Mouse (Mus musculus): ENCODE measurements at regions not wholly inside any gene's neighbourhood (a gene's known extent, or its start where the extent isn't known, plus 50 kb on each side); places are given as distances from the start of the nearest gene placed in this dataset.

DNA sequence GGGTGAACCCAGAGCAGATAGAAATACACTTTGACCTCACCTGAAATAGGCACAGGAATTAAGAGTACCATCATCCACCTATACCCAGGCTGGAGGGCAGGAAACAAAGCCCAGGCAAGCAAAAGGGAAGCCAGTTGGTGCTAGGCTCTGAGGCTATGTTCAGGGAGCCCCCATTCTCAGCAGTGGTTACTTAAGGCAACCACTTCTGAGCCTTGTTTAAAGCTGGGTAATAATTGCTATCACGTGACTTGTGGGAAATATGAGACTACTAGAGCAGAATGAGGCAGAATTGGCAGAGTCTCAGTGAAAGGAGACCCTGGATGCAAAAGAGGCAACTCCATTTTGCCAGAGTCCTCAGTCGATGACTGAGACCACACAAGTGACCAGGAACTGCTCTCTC lies 401.5 kb downstream of the Insc start:
- ATAC-seq: no peak
- Histone ChIP-seq H3K27me3 (replicated peaks; ENCODE audit: control insufficient read depth, insufficient read depth, low read length) (no peaks in the 10 kb centered on the region), H3K9me3 (ENCODE audit: control insufficient read depth, low read length) (no peaks in the 10 kb centered on the region), H3K4me2 (ENCODE audit: low read depth, low read length) (no peak overlapping the region), H3K36me3 (ENCODE audit: control insufficient read depth, insufficient read depth, low read length) (no peaks in the 10 kb centered on the region), H3K4me3 (ENCODE audit: low read length) (no peak overlapping the region), H3K9ac (ENCODE audit: low read depth, low read length) (no peak overlapping the region), H3K4me1 (ENCODE audit: control insufficient read depth, insufficient read depth, low read length) (no peaks in the 10 kb centered on the region), H3K27ac (ENCODE audit: low read length) (no peak overlapping the region)
- 67% methylated on average over 2 of the region's 2 CpGs for WGBS

DNA sequence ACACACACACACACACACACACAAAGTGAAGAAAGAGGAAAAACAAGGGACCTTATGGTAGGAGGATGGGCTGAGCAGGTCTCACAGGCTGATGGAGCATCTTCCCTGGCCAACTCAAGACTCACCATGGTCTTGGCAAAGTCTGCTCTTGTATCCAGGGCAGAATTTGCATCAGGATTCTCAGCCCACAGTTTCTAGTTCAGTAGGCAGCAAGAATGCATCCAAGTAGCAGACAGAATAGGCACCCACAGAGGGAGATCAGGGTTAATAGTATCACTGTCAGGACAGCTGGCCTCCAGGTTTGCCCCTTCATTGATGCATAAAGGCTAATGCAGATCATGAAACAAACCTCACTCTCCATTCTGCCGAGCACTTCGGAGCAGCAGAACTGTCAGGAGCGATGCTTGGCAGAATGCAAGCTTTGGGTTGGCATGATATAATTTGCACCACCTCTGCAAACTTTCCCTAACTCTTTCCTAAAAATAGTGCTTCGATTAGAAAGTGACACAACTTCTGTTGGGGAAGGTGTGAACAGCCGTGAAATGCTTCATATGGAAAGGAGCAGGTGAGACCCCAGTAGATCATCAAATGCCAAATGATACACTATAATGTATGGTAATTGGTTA lies 404.0 kb downstream of the Insc start:
- H3K27me3 ChIP-seq (replicated peaks; ENCODE audit: control insufficient read depth, insufficient read depth, low read length): no peaks in the 10 kb centered on the region
- no peak overlapping the region for H3K4me3 ChIP-seq (ENCODE audit: low read length)
- H3K9ac ChIP-seq (ENCODE audit: low read depth, low read length): no peak overlapping the region
- no peak overlapping the region for H3K4me2 ChIP-seq (ENCODE audit: low read depth, low read length)
- H3K27ac ChIP-seq (ENCODE audit: low read length): no peak overlapping the region
- ATAC-seq: no peak
- H3K4me1 ChIP-seq (ENCODE audit: control insufficient read depth, insufficient read depth, low read length): no peaks in the 10 kb centered on the region
- no peaks in the 10 kb centered on the region for H3K9me3 ChIP-seq (ENCODE audit: control insufficient read depth, low read length)
- 87% methylated on average over 5 of the region's 5 CpGs for WGBS
- no peaks in the 10 kb centered on the region for H3K36me3 ChIP-seq (ENCODE audit: control insufficient read depth, insufficient read depth, low read length)

DNA sequence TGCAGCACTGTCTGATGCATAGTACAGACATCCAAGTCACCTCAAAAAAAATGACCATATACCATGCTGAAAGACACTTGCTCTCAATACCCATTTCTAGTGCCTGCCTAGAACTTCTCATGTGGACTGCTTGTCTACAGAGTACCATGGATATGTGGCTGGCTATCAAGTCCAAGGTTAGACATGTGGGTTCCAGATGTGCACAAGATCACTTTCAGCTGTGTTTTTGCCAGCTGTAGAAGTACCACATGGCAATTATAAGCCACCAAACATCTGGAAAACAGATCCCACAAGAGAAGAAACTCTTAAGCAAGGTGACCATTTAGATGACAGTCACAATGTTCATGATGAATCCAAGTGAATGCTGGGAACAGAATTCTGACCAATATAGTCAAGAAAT lies 409.8 kb downstream of the Insc start:
- H3K36me3 ChIP-seq (ENCODE audit: control insufficient read depth, insufficient read depth, low read length): no peaks in the 10 kb centered on the region
- no peak overlapping the region for H3K4me2 ChIP-seq (ENCODE audit: low read depth, low read length)
- no peak overlapping the region for H3K27ac ChIP-seq (ENCODE audit: low read length)
- no peak overlapping the region for H3K9ac ChIP-seq (ENCODE audit: low read depth, low read length)
- no peak for ATAC-seq
- no peak overlapping the region for H3K4me3 ChIP-seq (ENCODE audit: low read length)
- 0 out of 2 replicates have a peak, but pooled peaks cover 2% of the 10 kb centered on the region for H3K4me1 ChIP-seq (ENCODE audit: control insufficient read depth, insufficient read depth, low read length)
- H3K27me3 ChIP-seq (replicated peaks; ENCODE audit: control insufficient read depth, insufficient read depth, low read length): no peaks in the 10 kb centered on the region
- no peaks in the 10 kb centered on the region for H3K9me3 ChIP-seq (ENCODE audit: control insufficient read depth, low read length)

DNA sequence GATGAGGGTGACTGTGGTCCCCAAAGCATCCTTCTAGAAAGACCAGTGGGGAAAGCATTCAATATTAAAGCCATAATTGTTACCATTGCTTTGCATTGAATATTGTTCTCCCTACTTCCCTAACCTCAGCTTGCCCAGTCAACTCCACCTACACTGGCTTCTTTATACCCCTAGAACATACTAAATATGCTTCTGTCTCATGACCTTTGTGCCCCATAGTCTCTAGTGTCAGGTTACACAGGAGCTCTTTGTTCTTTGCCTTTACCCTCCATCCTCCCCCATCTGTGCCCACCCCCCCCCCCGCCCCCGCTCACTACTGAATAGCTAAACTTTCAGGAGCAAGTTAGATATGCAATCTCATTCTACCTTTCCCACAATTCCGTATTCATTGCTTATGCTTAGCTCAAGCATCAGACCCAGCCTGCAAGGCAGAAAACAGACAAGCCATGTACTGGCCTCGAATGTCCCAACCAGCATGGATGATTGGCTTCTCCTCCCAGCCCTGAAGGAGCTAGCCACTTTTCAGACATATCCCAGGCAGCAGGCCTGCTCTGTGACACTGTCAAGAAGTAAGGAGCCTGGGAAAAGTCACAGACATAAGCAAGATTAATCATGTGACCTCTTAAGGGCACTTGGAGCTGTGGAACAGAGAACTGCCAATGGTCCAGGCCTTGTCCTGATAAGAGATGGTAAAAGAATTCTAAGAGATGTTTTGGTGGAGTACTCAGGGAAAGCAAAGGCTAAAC lies 410.4 kb downstream of the Insc start:
- Histone ChIP-seq H3K4me3 (ENCODE audit: low read length) (no peak overlapping the region), H3K27ac (ENCODE audit: low read length) (no peak overlapping the region), H3K27me3 (replicated peaks; ENCODE audit: control insufficient read depth, insufficient read depth, low read length) (no peaks in the 10 kb centered on the region), H3K9me3 (ENCODE audit: control insufficient read depth, low read length) (no peaks in the 10 kb centered on the region), H3K36me3 (ENCODE audit: control insufficient read depth, insufficient read depth, low read length) (no peaks in the 10 kb centered on the region), H3K4me2 (ENCODE audit: low read depth, low read length) (no peak overlapping the region), H3K4me1 (ENCODE audit: control insufficient read depth, insufficient read depth, low read length) (0 out of 2 replicates have a peak, but pooled peaks cover 2% of the 10 kb centered on the region), H3K9ac (ENCODE audit: low read depth, low read length) (no peak overlapping the region)
- peak; percentile 74 for ATAC-seq
- 36% methylated on average over 4 of the region's 4 CpGs for WGBS

DNA sequence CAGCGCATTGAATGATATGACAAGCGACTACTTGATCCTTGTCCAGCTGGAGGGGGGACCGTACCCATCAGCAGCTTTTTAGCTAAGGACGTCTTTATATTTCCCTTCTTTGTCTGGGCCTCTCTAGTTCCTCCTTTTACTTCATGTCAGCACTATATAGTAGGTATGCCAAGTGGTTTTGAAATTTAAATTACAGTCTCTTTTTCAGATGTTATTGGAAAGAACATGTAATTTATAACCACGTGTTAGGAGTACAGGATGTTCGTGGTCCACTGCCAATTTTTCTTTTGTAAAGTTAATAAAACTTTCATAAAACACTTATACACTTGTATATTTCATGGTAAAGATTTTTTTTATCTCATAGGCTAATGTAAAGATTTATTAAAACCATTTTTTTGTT lies 426.5 kb downstream of the Insc start:
- no peak overlapping the region for H3K4me2 ChIP-seq (ENCODE audit: low read depth, low read length)
- H3K27ac ChIP-seq (ENCODE audit: low read length): no peak overlapping the region
- no peaks in the 10 kb centered on the region for H3K4me1 ChIP-seq (ENCODE audit: control insufficient read depth, insufficient read depth, low read length)
- no peaks in the 10 kb centered on the region for H3K9me3 ChIP-seq (ENCODE audit: control insufficient read depth, low read length)
- 60% methylated on average over 6 of the region's 6 CpGs for WGBS
- no peak overlapping the region for H3K4me3 ChIP-seq (ENCODE audit: low read length)
- H3K9ac ChIP-seq (ENCODE audit: low read depth, low read length): no peak overlapping the region
- no peaks in the 10 kb centered on the region for H3K27me3 ChIP-seq (replicated peaks; ENCODE audit: control insufficient read depth, insufficient read depth, low read length)
- ATAC-seq: no peak
- no peaks in the 10 kb centered on the region for H3K36me3 ChIP-seq (ENCODE audit: control insufficient read depth, insufficient read depth, low read length)

DNA sequence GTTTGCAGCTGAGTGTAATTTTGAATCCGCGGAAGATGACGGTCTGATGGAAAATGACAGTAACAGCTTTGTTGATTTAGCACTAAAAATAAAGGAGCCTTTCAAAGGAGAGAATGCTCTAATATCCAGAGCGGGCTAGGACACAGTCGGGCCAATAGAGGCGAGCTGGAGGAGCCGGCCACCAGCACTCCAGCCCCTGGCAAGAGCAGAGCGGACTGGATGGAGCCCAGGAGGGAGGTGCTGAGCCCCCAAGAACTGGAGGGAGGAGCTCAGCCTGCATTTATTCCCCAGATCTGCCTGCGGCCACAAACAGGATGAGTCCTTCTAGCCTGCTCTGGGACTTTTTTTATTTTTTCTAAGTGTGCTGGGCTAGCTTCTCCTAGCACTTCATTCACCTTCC lies 426.9 kb downstream of the Insc start:
- no peak overlapping the region for H3K9ac ChIP-seq (ENCODE audit: low read depth, low read length)
- H3K9me3 ChIP-seq (ENCODE audit: control insufficient read depth, low read length): no peaks in the 10 kb centered on the region
- no peaks in the 10 kb centered on the region for H3K36me3 ChIP-seq (ENCODE audit: control insufficient read depth, insufficient read depth, low read length)
- H3K4me3 ChIP-seq (ENCODE audit: low read length): no peak overlapping the region
- ATAC-seq: peak; percentile 71; the same call in 1 of the 2 replicates
- H3K27ac ChIP-seq (ENCODE audit: low read length): no peak overlapping the region
- no peaks in the 10 kb centered on the region for H3K4me1 ChIP-seq (ENCODE audit: control insufficient read depth, insufficient read depth, low read length)
- WGBS: 39% methylated on average over 9 of the region's 9 CpGs
- H3K27me3 ChIP-seq (replicated peaks; ENCODE audit: control insufficient read depth, insufficient read depth, low read length): no peaks in the 10 kb centered on the region
- no peak overlapping the region for H3K4me2 ChIP-seq (ENCODE audit: low read depth, low read length)

DNA sequence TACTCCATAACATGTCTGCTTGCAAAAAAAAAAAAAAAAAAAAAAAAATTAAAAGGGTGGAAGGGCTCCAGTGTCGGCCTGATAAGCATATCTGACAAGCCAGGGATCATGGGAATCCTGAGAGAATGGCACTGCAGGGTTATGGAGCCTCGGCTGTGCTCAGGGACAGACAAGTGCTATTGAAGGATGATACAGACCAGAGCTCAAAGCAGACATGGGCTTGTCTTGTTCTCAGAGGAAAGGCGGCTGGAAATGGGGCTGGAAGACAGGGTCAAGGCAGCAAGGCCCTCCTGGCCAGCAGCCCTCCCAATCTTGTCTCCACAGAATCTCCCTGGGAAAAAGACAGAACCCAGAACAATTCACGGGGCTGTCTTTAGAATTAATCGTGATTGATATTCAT lies 449.0 kb downstream of the Insc start:
- 37% methylated on average over 5 of the region's 5 CpGs for WGBS
- Histone ChIP-seq H3K4me3 (ENCODE audit: low read length) (no peak overlapping the region), H3K4me1 (ENCODE audit: control insufficient read depth, insufficient read depth, low read length) (no peaks in the 10 kb centered on the region), H3K9me3 (ENCODE audit: control insufficient read depth, low read length) (no peaks in the 10 kb centered on the region), H3K9ac (ENCODE audit: low read depth, low read length) (no peak overlapping the region), H3K27ac (ENCODE audit: low read length) (no peak overlapping the region), H3K4me2 (ENCODE audit: low read depth, low read length) (no peak overlapping the region), H3K27me3 (replicated peaks; ENCODE audit: control insufficient read depth, insufficient read depth, low read length) (no peaks in the 10 kb centered on the region), H3K36me3 (ENCODE audit: control insufficient read depth, insufficient read depth, low read length) (no peaks in the 10 kb centered on the region)
- peak; percentile 55 for ATAC-seq

DNA sequence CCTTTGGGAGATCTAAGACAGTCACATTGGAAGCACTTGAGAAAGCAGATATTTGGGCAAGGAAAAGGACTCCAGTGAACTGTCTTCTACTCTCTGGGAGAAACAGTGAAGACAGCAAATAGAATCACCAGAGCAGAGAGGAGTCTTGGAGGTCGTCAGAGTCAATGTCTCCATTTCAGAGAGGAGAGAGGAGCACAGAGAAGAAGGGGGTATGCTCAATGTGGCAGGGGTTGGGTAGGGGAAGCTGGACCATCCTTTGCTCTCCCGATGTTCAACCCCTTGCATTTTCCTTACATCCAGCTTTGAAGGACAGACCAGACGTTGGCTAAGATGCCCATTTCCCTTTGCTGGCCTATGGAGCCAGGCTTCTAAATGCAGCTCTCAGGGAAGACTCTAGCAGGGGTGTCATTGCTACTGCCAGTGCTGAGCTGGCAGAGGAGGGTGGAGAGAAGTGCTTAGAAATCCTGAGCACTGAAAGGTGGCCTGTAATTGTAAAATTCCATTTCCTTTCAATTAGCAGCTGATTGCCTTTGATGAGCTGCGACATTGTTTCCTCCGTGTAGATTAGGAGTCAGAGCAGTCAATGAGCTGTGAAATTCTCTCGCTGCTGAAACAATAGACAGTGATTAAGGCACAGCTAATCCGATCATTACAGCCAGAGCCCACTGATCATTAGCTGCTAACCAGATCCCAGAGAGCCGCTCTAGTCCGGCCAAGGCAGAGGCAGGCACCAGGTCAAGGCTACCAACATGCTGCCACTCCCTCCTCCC lies 449.7 kb downstream of the Insc start:
- Histone ChIP-seq H3K36me3 (ENCODE audit: control insufficient read depth, insufficient read depth, low read length) (no peaks in the 10 kb centered on the region), H3K27me3 (replicated peaks; ENCODE audit: control insufficient read depth, insufficient read depth, low read length) (no peaks in the 10 kb centered on the region), H3K4me3 (ENCODE audit: low read length) (no peak overlapping the region), H3K9ac (ENCODE audit: low read depth, low read length) (no peak overlapping the region), H3K27ac (ENCODE audit: low read length) (peak overlapping the region; percentile 10; the same call in 1 of the 2 replicates), H3K9me3 (ENCODE audit: control insufficient read depth, low read length) (no peaks in the 10 kb centered on the region), H3K4me1 (ENCODE audit: control insufficient read depth, insufficient read depth, low read length) (no peaks in the 10 kb centered on the region), H3K4me2 (ENCODE audit: low read depth, low read length) (no peak overlapping the region)
- WGBS: 30% methylated on average over 9 of the region's 9 CpGs
- ATAC-seq: no peak; the same call in 1 of the 2 replicates

DNA sequence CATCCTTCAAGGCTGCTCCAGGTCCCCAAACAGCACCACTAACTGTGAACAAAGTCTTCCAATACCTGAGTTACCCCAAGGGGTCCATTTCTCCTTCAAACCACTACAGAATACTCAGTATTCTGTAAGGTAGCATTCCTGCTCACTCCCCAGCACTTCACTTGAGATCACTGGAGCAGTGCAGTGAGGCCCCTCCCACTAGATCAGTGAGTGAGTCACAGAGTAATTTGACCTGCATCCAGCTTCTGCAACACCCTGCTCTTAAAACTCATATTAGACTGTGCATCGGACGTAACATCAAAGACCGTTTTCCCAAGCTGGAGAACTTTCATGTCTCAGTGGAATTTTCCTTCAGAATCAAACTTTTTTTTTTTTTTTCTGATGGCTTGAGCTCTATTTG lies 461.4 kb downstream of the Insc start:
- Histone ChIP-seq H3K36me3 (ENCODE audit: control insufficient read depth, insufficient read depth, low read length) (no peaks in the 10 kb centered on the region), H3K4me3 (ENCODE audit: low read length) (no peak overlapping the region), H3K4me1 (ENCODE audit: control insufficient read depth, insufficient read depth, low read length) (no peaks in the 10 kb centered on the region), H3K4me2 (ENCODE audit: low read depth, low read length) (no peak overlapping the region), H3K27me3 (replicated peaks; ENCODE audit: control insufficient read depth, insufficient read depth, low read length) (no peaks in the 10 kb centered on the region), H3K9ac (ENCODE audit: low read depth, low read length) (no peak overlapping the region), H3K27ac (ENCODE audit: low read length) (no peak overlapping the region), H3K9me3 (ENCODE audit: control insufficient read depth, low read length) (no peaks in the 10 kb centered on the region)
- peak; percentile 71; the same call in 1 of the 2 replicates for ATAC-seq
- 36% methylated on average over 3 of the region's 3 CpGs for WGBS

All from intestine, embryonic 16.5 days (tissue).